Mouse (Mus musculus) lung, postnatal 4 days (tissue): ENCODE results near the gene Tbx15.

Source experiments
- DNase-seq, 2 experiments: peaks; one replicate each; pipeline ENCODE4 v3.0.0; 2021

The Tbx15 gene

DNA sequence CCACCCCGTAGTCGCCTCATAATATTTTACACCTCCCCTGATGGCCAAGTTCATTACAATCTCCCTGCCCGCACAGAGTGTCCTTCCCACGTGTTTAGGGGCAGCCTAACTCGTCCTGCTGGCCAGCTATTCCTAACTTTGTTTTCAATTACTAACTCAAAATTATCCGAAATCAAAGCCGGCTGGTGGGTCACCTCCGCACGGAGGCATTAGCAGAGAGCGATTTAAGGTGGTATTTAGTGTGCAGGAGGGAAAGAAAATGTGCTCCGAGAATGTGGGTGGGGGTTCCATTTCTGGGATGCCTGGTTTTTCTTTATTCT, 9.3 kb downstream of the Tbx15 start:
- no peak for DNase-seq

DNA sequence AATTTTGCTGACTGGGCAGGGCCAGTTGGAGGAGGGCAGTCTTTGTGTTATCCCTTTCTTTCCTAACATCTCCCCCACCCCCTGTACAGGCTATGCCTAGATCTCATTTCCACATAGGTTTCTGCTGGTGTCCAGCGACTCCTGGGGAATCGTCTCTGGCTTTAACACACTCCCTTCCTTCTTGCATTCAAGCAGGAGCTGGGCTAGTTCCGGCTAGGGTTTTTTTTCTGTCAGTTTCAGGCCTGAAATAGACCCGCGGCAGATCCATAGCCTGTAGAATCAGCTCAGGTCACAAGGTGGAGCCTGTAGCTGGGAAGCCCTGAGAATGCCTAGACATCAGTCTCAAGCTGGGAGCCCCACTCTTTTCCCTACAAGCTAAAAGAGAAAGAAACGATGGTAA, 9.7 kb downstream of the Tbx15 start:
- DNase-seq = no peak

DNA sequence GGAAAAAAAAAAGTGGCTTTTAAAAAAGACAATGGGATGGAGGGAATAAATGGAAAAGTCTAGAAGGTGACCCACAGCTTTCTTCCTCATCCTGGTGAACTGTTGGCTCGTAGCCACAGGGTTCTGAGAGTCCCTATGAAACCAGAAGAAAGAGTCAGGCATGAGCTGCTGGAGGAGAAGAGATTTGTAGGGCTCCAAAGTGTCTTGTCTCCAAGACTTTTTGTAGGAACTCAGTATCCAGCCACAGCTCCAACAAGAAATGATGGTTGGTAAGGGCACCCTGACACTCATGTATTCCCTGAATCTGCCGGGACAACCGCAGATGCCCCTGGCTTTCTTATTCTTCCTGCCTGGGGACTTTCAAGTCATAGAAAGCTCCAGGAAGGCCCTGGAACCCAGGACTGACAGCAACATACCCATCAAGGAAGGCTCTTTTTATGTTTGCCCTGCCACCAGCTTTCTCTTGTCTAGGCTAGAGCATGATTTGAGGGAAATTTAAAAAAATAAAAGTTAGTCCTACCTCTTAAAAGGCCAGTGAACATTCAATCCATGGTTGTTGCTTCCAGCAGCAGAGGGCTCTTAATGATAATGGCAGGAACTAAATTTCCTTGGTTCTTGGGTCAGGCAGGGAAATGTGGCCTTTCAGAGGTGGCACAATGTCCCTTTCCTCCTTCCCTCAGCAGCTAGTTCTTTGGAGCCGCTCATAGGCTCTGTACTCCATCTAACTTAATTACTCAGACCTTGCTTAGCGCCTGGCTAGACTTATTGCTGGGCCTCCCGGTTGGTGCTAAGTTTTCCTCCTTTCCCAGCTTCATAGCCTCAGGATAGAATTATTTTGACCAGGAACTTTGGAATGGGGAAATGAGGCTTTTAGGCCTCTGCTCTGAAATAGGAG, 11.3 kb downstream of the Tbx15 start:
- DNase-seq = no peak

DNA sequence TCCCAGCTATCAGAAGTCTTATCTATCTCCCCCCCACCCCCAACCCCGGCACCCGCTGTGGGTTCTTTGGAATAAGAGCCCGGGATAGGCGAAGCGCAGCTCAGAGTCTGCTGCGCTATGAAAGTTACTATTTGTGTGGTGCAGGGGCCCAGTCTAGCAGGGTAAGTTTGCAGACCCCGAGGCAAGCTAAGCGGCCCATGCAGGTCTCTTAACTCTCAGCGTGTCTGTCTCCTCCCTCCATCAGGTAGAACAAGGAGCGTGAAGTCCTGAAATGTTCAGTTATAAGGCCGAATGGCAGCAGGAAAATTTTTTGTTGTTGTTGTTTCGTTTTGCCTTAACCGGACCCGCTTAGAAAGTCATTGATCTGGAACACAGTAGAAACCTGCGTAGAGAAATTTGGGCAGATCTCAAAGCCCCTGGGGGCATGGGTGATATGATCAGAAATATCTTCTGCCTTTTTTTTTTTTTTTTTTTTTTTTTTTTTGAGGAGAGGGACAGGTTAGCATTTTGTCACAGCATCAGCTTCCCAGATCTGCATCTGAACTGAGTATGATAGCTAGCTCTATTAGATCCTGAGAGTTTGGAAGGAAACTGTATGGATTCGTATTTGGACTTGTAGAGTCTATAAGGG, 12.4 kb downstream of the Tbx15 start:
- DNase-seq = no peak

DNA sequence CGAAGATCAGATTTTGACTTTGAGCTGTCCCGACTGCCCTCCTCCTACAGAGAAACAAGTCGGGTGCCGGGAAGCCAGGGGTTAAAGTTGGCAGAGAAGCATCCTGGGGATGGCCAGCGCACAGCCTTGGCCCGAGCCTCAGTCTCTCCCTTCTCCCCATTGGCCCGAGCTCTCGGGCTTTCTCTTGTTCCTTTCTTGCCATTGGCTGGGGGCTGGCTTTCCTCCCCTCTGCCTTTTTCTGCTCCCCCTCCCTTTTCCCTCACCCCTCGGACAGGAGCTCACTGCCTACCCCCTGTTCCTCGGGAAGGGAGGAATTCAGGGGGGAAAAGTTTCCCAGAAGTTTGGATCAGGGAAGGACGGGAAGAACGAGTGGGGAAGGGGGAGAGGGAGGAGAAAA, 12.9 kb downstream of the Tbx15 start:
- no peak for DNase-seq

DNA sequence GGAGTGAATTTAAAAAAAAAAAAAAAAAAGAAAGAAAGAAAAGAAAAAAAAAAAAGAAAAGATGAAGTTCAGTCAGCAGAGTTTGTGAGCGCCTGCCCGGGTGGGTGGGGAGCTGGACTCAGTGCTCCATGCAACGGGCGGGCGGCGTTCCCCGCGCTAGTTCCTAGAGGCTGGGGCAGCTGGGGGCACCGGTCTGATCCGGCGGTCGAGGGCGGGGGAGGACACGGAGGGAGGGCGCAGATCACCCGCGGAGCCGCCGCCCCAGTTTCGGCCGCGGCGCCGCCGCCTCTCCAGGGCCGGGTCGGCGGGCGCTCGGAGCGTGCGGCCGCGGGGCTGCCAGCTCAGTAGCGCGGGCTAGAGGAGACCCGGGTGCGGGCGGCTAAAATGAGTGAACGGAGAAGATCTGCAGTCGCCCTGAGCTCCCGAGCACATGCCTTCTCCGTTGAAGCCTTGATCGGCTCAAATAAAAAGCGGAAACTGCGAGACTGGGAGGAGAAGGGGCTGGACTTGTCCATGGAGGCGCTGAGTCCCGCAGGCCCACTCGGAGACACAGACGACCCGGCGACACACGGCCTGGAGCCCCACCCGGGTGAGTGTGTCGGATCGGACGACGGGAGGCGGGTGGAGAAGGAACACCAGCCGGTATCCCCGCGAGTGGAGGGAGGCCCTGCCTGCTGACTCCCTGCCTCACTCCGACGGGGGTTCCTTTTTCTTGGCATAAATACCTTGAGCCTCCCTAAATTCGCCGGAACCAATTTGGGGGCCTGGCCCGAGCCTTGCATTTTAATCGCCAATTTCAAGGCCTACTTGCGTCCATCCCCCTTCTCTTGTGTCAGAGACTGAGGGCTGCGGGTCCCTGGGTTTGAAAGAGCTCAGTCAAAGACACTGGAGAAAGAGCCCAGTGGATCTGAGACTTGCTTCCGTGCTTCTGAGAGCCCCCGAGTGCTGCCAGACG, 13.6 kb downstream of the Tbx15 start:
- peak; percentile 35 to 40 for DNase-seq

DNA sequence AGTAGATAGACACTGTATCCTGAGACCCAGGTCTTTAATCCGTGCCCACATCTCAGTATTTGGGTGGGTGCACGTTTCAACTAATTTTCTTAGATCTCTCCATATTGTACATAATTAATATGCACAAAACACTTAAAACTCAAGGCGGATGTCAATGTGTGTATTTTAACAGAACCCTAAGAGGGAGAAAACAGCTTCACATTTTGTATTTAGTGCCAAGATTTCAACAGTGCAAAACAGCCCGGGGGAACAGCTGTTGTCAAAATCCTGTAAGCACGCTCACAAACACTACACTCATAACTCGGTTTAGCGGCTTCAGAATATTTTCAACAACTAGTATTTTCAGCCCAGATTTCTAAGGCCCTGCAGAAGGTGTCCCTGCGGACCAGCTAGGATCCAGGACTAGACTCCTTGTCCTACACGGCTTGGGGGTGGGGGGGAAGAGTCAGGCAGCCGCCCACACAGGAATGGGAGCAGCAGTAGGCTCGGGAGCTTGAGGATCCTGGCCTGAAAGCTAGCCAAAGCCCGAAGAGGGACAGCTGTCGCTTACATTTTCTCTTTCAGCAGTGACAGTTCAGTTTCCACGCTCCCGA, 14.5 kb downstream of the Tbx15 start:
- no peak for DNase-seq

DNA sequence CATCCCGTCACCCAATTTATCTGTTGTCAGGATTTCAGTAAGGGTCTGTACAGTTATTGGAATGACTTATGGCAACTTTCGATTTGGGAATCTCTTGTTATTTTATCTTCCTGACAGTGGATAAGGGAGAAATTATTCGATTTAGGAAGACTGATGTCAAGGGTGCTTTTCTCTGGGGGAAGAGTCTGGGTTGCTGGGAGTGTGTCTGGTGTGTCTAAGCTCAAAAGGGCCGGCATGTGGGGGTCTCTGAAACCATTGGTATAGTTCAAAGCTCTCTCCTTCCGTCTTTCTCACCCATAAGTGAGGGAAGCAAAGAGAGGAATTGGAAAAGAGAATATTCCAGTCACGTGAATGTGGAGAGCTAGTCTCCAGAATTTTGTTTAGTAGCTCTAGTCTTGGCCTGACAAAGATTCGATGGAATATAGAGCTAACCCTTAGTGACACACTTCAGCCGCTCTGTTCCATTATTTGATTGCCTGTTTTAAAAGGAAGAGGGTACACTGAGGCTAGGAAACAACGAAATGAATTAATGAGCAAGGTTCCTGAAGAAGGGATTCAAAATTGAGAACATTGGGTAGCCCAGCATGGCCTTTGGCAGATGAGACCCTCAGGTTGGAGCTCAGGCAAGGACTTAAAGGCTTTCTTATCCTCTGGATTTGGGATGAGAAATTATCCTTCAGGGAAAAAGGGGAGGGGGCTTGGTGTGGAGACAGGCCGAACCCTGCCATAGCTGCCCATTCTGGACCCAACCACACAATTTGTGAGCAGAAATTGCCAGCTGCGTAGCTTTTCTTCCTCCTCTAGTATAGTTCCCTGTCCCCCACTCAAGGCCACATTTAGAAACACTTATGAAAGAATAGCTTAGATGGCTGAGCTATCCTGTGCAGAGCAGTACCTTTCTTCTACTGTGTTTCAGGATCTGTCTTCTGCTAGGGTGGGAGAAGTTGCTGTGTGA, 15.5 kb downstream of the Tbx15 start:
- DNase-seq = no peak

DNA sequence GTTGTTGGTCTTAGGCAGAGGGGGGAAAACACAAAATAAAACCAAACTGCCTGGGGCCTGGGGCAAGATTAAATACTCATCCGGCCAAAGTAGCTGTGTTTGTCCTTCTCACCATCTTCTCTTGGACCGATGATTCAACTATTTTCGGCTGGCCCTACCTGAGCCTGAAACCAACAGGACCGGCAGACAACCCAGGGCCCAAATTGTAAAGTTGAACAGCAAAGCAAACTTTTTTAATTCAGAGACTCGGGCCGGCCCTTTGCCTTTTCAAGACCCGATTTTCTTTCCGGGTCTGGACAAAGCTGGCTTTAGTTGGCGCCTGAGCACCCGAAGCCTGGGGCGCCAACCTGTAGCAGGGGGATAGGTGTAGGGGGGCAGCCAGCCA, 16.2 kb downstream of the Tbx15 start:
- no peak for DNase-seq

DNA sequence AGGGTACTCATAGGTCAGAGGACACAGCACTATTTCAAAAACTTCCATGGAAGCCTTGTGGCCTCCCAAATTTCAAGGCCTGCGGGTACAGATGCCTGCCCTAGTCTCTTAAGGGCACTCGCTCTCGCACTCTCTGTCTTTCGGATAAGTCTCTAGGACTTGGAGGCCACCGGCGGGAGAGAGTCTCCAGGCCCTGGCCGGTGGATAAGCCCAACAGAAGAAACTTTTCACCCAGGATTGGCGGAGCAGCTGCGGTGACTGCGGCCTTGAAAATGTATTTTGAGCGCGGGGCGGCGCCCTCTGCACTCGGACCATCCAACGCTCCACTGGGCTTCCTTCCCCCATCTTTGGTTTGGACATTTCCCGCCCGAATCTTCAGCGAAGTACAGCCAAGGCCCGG, 16.6 kb downstream of the Tbx15 start:
- DNase-seq = no peak

DNA sequence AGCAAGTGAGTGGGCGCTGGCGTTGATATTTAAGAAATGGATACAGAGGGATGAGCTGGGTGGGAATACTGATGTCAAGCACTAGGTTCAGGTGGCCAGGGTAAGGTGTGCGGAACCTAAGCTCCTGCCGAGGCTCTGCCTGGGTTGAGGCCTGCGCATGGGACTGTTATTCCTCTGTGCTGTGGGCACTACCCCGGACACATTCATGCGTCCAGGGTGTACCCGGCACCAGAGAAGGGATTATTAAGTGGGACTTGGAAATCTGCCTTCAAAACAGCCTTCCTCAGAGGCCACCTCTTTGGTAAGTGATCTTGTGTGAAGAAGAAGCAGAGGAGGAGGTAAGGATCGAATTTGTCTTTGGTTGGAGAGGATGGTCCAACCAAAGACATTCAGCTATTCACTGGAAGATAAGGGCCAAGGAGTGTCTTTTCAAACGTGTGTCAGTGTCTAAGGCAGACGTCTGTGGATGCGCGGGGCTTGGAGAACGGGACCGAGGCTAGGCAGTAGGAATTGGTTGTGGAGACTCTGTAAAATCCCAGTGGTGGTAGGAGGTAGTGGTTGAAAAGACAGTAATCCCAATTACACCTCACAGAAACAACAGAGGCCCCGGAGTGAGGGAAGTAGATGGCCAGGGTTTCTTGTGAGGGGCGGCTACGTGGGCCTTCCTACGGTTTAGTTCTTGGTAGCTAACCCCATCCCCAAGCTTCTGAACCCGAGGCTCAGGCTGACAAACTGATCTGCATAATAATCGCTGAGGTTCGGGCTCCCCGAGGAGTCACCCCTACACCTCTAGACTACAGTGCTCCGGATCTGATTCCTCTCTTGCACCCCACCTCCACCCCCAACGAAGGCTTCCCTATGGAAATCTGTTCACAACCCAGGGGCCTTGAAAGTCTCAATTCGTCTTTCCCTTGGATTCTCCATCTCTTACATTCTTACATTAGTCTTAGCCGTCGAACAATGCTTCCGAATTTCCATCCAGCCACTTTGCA, 17.7 kb downstream of the Tbx15 start:
- DNase-seq = no peak

DNA sequence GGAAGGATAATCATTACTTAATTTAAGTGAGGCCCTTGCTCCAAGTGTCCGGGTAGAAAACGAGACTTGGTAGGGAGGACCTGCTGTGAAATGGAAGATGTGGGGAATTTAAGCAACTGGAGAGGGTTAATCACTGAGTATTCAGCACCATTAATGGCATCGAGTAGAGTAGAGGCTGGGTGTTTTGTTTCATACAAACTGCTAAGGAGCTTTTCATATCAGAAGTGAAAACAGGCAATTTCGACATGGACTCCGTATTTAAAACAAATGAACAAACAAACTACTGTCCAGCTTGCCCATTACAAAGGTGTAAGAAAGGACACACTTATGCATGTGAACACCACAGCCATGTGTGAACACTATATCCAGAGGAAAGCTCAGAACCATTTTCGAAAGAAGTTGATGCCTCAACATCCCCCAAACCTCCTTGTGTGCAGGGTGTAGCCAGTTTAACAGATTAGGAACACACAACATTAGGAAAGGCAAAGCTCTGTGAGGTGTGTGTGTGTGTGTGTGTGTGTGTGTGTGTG, 19.6 kb downstream of the Tbx15 start:
- DNase-seq = no peak

DNA sequence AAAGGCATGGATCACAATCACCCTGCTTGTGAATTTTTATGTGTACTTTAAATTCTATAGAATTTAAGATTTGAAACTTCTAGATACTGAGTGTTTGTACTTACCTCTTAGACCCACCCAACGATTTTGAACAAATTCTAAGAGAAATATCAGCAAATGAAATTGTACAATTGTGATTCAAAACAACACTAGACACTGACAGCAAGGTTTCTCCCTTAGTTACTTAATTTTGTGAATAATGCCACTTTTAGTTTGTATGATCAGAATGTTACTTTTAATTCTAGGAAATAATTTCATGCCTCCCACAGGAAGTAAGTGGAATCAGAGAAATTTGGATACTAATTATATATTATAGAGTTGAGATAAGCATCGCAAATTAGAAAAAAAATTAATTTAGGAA, 20.2 kb downstream of the Tbx15 start:
- DNase-seq = no peak

DNA sequence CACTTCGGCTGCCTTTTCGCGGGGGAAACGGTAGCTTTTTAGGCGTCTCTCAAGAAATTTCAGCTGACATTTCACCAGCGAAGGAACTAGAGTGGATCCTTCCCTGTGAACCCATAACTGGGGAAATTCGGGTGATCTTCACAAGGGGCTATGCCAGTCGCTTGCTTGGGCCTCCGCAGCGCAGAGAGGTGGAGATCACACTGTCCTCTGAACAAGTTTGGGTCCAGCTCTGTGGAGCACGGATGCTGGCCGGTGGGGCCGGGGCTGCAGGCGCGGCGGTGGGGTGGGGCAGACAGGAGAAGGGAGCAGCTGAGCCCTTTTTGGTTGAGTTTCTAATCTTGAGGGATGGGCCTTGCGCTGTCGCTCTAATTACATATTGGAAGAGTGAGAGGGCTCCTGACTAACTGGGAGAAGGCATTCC, 21.2 kb downstream of the Tbx15 start:
- DNase-seq = no peak

DNA sequence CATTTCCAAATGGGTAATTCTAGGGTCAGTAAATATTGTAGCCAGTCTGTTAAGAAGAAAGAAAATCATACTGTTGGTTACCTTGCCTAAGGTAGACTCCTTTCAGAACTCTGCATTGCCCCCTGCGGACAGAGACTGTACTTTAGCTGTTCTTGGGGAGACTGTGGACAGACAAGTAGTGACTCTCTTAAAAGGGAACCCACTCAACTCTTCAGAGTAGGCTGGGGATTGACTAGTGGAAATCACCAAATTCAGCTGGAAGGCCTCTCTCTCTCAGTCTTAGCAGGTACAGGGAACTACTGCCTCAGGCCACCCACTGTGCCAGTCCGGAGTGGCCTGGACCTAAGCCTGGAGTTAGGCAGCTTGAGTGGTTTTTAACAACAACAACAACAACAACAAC, 21.8 kb downstream of the Tbx15 start:
- no peak for DNase-seq

DNA sequence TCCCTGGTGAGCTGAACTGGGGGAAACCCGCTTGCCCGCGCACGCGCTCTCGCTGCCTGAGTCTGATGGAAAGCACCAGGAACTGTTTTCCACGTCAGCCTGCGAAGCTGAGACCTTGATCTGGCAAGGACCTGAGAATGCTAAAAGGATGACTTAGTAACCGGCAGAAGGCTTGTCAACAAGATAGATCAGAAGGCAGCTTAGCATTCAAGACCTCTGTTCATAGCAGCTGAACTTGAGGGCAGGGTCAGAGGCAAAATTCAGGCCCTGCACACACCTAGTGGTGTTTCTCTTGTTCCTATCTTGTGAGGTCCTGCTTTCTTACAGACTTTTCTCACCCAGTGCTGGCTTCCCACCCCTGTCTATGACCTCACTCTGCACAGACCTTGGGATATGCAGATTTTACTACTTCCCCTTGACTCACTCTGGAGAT, 23.3 kb downstream of the Tbx15 start:
- no peak for DNase-seq

DNA sequence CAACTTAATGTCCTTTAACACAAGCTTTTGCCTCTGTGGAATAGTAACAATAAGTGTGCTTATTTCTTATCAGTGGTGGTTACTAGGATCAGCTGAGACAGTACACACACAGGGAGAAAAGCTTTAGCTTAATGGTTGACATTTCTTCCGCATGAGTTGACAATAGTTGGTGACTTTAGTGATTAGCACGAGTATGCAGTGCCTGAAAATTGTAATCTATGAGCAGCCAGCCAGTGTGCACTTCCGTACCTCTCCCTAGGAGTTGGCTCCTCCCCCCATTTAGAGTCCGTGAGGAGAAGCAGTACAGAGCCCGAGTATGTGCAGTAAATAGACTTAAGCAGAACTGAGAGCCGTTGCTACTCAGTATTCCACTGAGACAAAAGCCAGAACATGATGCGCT, 24.5 kb downstream of the Tbx15 start:
- no peak for DNase-seq

DNA sequence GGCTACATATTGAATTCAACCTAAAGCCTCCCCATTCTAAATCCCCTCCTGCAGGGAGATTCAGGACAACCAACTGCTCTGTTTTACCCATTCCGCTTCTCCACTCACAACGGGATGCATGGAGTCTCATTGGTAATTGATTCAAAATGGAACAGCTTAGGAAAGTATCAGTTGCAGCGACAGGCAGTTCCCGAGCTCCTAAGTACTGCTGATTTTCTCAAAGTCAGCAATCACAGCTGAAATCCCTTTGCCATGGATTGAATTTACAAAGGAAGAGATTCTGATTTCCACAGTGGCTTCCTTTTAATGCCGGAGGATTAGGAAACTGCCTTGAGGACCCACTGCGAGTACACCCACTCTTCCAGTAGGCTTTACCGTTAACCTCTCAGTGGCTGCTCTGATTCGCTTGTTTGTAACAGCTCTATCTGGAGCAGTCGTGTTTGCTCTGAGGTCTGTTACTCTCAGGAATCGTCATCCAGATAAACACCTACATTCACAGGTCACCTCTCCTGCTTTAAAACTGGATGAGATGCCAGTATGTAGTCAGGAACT, 26.6 kb downstream of the Tbx15 start:
- no peak for DNase-seq

DNA sequence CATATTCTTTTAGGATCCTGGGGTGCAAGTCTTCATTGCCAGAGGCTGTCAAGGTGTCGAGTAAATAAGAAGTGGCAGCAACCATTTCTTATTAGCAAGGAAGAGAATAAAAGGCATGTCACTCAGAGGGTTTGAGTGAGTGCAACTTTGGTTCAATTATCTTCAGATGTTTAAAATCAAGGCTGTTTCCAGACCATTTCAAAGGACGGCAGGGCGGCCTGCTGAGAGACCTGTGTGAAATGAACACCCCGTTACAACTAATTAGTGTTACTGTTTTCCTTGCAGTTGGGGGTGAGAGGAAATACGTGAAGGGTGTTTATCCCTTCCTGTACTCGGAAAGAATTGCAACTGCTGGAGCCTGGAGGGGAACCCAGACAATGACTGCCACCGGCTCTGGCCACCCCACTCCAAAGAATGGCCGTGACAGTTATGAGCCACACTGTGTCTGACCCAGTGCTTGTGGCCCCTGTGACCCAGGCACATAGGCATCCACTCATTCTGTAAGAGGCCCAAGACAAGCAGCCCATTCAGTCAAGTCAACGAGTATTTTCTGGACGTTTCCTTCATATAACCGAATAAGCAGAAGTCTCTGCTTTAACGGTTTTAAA, 37.9 kb downstream of the Tbx15 start:
- no peak for DNase-seq

DNA sequence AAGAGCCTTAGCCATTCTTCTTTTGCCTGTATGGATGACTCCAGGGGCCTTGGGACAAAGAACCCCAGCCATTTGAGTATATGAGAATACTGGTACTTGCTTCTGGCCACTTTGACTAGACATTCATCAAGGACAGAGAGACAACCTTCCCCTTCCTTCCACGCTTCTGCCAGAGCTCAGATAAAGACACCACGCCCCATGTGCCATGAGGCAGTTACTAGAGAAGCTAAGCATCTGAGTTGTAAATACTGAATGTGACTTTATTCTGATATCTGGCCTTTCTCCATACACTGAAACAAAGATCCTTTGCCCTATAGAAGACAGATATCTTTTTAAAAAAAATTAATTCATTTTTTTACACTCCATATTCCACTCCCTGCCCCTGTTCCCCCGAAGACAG, 39.5 kb downstream of the Tbx15 start:
- DNase-seq = no peak
